Mouse (Mus musculus): ENCODE results near the gene Tspan2. TPM values are rescaled to one million over a fixed set of nuclear protein-coding genes. Genes with fewer than 3 reads are reported as not detected.

Gene Tspan2
- polyA plus RNA-seq, 1 experiment from 2014 or later = 7.5 TPM

GRCm38 (mm10) chr3:102752457-102752856, 18.1 kb downstream of the Tspan2 start:
- no peak for ATAC-seq (ENCODE audit: low FRiP score)
- no peak overlapping the region for H3K27ac ChIP-seq

DNA sequence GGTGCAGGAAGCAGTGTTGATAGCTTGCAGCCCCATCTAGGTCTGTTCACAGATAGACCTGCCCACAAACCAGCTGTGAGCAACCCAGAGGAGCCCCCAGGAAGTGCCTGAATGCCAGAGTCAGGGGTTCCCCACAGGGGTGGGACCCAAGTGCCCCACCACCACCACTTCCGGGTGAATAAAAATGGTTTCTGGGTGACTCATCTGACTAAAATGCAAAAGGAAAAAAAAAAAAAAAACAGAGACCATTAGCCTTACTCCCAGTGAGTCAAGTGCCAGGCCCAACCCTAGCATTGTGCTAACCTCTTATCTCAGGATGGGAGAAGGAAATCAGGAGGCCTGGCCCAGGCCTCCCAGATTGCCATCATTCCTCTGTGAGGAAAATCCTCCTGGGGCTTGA, 21.5 kb downstream of the Tspan2 start:
- Histone ChIP-seq H3K9ac (no peak overlapping the region), H3K9me3 (replicated peaks) (no peaks in the 10 kb centered on the region), H3K4me1 (no peaks in the 10 kb centered on the region), H3K27ac (no peak overlapping the region), H3K4me2 (replicated peaks) (no peak overlapping the region), H3K27me3 (no peaks in the 10 kb centered on the region), H3K4me3 (no peak overlapping the region), H3K36me3 (peaks cover 11% of the 10 kb centered on the region)
- ATAC-seq (ENCODE audit: low FRiP score) = no peak
- 42% methylated on average over 1 of the region's 1 CpGs for WGBS

More at GRCm38 (mm10) chr3:102752457-102752856, 18.1 kb downstream of the Tspan2 start:
- no peaks in the 10 kb centered on the region for H3K9me3 ChIP-seq (replicated peaks)
- no peak overlapping the region for H3K9ac ChIP-seq
- 0 out of 2 replicates have a peak, but pooled peaks cover 4% of the 10 kb centered on the region for H3K4me1 ChIP-seq
- no peak overlapping the region for H3K4me2 ChIP-seq (replicated peaks)
- no peaks in the 10 kb centered on the region for H3K27me3 ChIP-seq
- no peak overlapping the region for H3K4me3 ChIP-seq
- WGBS = 82% methylated on average over 5 of the region's 5 CpGs
- H3K36me3 ChIP-seq = no peaks in the 10 kb centered on the region

DNA sequence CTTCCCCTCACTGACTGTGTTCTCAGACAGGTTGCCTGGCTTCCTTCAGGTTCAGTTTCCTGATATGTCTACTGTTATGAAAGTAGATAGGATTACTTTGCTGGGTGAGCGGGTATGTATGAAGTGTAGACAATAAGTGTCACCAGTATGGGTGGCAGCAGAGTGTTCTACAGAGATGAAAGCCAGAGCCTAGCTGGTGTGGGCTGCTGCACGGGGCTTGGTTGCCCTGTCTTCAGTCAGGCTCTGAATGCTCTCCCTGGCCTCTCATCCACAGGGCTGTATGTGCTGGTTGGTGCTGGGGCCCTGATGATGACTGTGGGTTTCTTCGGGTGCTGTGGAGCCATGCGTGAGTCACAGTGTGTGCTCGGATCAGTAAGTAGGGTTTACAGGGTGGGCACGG, 22.7 kb downstream of the Tspan2 start:
- no peak for ATAC-seq (ENCODE audit: low FRiP score)
- no peaks in the 10 kb centered on the region for H3K27me3 ChIP-seq
- 0 out of 2 replicates have a peak, but pooled peaks cover under 1% of the 10 kb centered on the region for H3K4me1 ChIP-seq
- H3K36me3 ChIP-seq = peaks cover 15% of the 10 kb centered on the region
- 91% methylated on average over 6 of the region's 6 CpGs for WGBS
- H3K4me2 ChIP-seq (replicated peaks) = no peak overlapping the region
- H3K27ac ChIP-seq = no peak overlapping the region
- no peaks in the 10 kb centered on the region for H3K9me3 ChIP-seq (replicated peaks)
- H3K4me3 ChIP-seq = no peak overlapping the region
- H3K9ac ChIP-seq = no peak overlapping the region

GRCm38 (mm10) chr3:102760236-102760635, 25.9 kb downstream of the Tspan2 start:
- no peak for ATAC-seq (ENCODE audit: low FRiP score)
- Histone ChIP-seq H3K27ac (no peak overlapping the region), H3K4me1 (peaks cover 19% of the 10 kb centered on the region), H3K27me3 (no peaks in the 10 kb centered on the region), H3K9ac (no peak overlapping the region), H3K9me3 (replicated peaks) (no peaks in the 10 kb centered on the region), H3K4me2 (replicated peaks) (no peak overlapping the region), H3K36me3 (peaks cover 15% of the 10 kb centered on the region), H3K4me3 (no peak overlapping the region)
- 82% methylated on average over 3 of the region's 3 CpGs for WGBS

DNA sequence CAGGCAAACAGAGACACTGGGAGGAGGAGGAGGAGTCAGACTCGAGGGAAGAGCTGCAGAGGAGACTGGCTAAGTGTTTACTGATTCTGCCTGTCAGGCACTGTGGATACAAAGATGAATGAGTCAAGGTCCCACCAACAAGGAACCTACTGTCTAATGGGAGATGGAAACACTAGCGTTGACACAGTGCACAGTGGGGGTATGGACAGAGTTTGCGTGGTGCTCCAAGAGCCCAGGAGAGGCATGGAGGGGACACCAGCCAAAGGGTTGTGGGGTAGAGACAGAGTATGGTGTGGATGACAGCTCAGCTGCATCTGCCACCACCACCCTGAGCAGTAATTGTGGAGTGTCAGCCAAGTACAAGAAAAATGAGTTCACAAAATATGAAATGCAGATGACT, 28.1 kb downstream of the Tspan2 start:
- peak overlapping the region; percentile 44; the same call in 1 of the 2 replicates for H3K27ac ChIP-seq
- no peak overlapping the region for H3K4me3 ChIP-seq
- H3K9me3 ChIP-seq (replicated peaks) = no peaks in the 10 kb centered on the region
- H3K36me3 ChIP-seq = peaks cover 23% of the 10 kb centered on the region
- WGBS = 28% methylated on average over 3 of the region's 3 CpGs
- H3K9ac ChIP-seq = no peak overlapping the region
- no peak overlapping the region for H3K4me2 ChIP-seq (replicated peaks)
- peaks cover 19% of the 10 kb centered on the region for H3K4me1 ChIP-seq
- peak; percentile 46; the same call in 1 of the 2 replicates for ATAC-seq (ENCODE audit: low FRiP score)
- no peaks in the 10 kb centered on the region for H3K27me3 ChIP-seq

GRCm38 (mm10) chr3:102763713-102764400, 29.5 kb downstream of the Tspan2 start:
- peak; percentile 50 for ATAC-seq (ENCODE audit: low FRiP score)
- H3K27ac ChIP-seq = peak overlapping the region; percentile 64
- H3K27me3 ChIP-seq = no peaks in the 10 kb centered on the region
- no peak overlapping the region for H3K4me2 ChIP-seq (replicated peaks)
- H3K9me3 ChIP-seq (replicated peaks) = no peaks in the 10 kb centered on the region
- H3K4me1 ChIP-seq = peaks cover 19% of the 10 kb centered on the region
- no peak overlapping the region for H3K9ac ChIP-seq
- no peak overlapping the region for H3K4me3 ChIP-seq
- WGBS = 35% methylated on average over 10 of the region's 10 CpGs
- H3K36me3 ChIP-seq = peaks cover 23% of the 10 kb centered on the region

- no peak overlapping the region for H3K9ac ChIP-seq
- no peak overlapping the region for H3K27ac ChIP-seq
- WGBS = 68% methylated on average over 7 of the region's 7 CpGs
- ATAC-seq (ENCODE audit: low FRiP score) = no peak
- no peak overlapping the region for H3K4me2 ChIP-seq (replicated peaks)
- peaks cover 19% of the 10 kb centered on the region for H3K4me1 ChIP-seq
- peaks cover 17% of the 10 kb centered on the region; the same call in 1 of the 2 replicates for H3K36me3 ChIP-seq
- no peaks in the 10 kb centered on the region for H3K27me3 ChIP-seq
- H3K9me3 ChIP-seq (replicated peaks) = no peaks in the 10 kb centered on the region
- no peak overlapping the region for H3K4me3 ChIP-seq
Observed at GRCm38 (mm10) chr3:102764850-102765249, 30.5 kb downstream of the Tspan2 start.

- Histone ChIP-seq H3K27me3 (no peaks in the 10 kb centered on the region), H3K9ac (no peak overlapping the region), H3K4me2 (replicated peaks) (no peak overlapping the region), H3K9me3 (replicated peaks) (no peaks in the 10 kb centered on the region), H3K4me3 (no peak overlapping the region), H3K4me1 (no peaks in the 10 kb centered on the region), H3K27ac (no peak overlapping the region), H3K36me3 (no peaks in the 10 kb centered on the region)
- ATAC-seq (ENCODE audit: low FRiP score) = no peak
- 79% methylated on average over 4 of the region's 4 CpGs for WGBS
Observed at GRCm38 (mm10) chr3:102773018-102773417, 38.7 kb downstream of the Tspan2 start.

GRCm38 (mm10) chr3:102782618-102783017, 48.3 kb downstream of the Tspan2 start, which contains the start of gene Tshb:
TSS of gene Tshb (minus strand) at chr3:102782718.
- H3K27me3 ChIP-seq = no peaks in the 10 kb centered on the region
- H3K4me2 ChIP-seq (replicated peaks) = no peak within 1 kb of the TSS
- 78% methylated on average over 2 of the region's 2 CpGs for WGBS
- ATAC-seq (ENCODE audit: low FRiP score) = no peak
- H3K36me3 ChIP-seq = no peaks in the 10 kb centered on the region
- no peak within 1 kb of the TSS for H3K9ac ChIP-seq
- H3K9me3 ChIP-seq (replicated peaks) = no peaks in the 10 kb centered on the region
- H3K27ac ChIP-seq = no peak within 1 kb of the TSS
- no peak within 1 kb of the TSS for H3K4me3 ChIP-seq
- H3K4me1 ChIP-seq = no peaks in the 10 kb centered on the region

DNA sequence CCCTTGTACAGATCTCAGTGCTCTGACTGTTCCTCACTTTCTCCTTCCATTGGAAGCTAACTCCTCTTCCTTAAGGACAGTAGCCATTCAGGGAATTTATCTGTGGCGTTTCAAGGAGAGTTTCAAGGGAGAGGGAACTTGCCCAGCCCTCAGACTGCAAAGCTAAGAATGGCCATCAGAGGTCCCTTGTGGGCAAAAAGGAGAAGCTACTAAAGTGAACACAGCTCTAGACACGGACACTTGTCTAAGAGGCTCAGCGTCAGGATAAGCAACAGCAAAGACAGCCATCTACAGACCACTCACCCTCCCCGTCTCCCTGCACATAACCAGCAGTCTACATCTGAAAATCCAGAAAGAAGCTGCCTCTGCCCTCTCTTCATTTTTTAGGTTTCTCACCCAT, 53.0 kb downstream of the Tspan2 start:
- Histone ChIP-seq H3K4me2 (replicated peaks) (no peak overlapping the region), H3K9ac (no peak overlapping the region), H3K4me3 (no peak overlapping the region), H3K9me3 (replicated peaks) (no peaks in the 10 kb centered on the region), H3K36me3 (no peaks in the 10 kb centered on the region), H3K27ac (no peak overlapping the region), H3K4me1 (no peaks in the 10 kb centered on the region), H3K27me3 (no peaks in the 10 kb centered on the region)
- no peak for ATAC-seq (ENCODE audit: low FRiP score)
- WGBS = 52% methylated on average over 4 of the region's 4 CpGs

GRCm38 (mm10) chr3:102803937-102804336, 69.6 kb downstream of the Tspan2 start:
- Histone ChIP-seq H3K9ac (no peak overlapping the region), H3K4me2 (replicated peaks) (no peak overlapping the region), H3K36me3 (no peaks in the 10 kb centered on the region), H3K27ac (no peak overlapping the region), H3K4me1 (no peaks in the 10 kb centered on the region), H3K4me3 (no peak overlapping the region), H3K27me3 (no peaks in the 10 kb centered on the region), H3K9me3 (replicated peaks) (no peaks in the 10 kb centered on the region)
- 19% methylated on average over 3 of the region's 3 CpGs for WGBS
- ATAC-seq (ENCODE audit: low FRiP score) = no peak

GRCm38 (mm10) chr3:102842386-102842785, 108.1 kb downstream of the Tspan2 start:
- Histone ChIP-seq H3K4me3 (no peak overlapping the region), H3K27me3 (no peaks in the 10 kb centered on the region), H3K4me1 (no peaks in the 10 kb centered on the region), H3K4me2 (replicated peaks) (no peak overlapping the region), H3K36me3 (no peaks in the 10 kb centered on the region), H3K27ac (no peak overlapping the region), H3K9ac (no peak overlapping the region), H3K9me3 (replicated peaks) (no peaks in the 10 kb centered on the region)
- WGBS = 62% methylated on average over 1 of the region's 1 CpGs
- no peak for ATAC-seq (ENCODE audit: low FRiP score)

GRCm38 (mm10) chr3:102848661-102849060, 114.3 kb downstream of the Tspan2 start:
- Histone ChIP-seq H3K27ac (no peak overlapping the region), H3K9ac (no peak overlapping the region), H3K36me3 (no peaks in the 10 kb centered on the region), H3K4me3 (no peak overlapping the region), H3K4me1 (no peaks in the 10 kb centered on the region), H3K9me3 (replicated peaks) (no peaks in the 10 kb centered on the region), H3K27me3 (no peaks in the 10 kb centered on the region), H3K4me2 (replicated peaks) (no peak overlapping the region)
- ATAC-seq (ENCODE audit: low FRiP score) = no peak

Measured in hindbrain, embryonic 12.5 days (tissue).